Mouse (Mus musculus): ENCODE measurements around the gene Gm10762. TPM values are rescaled to one million over a fixed set of nuclear protein-coding genes. Genes with fewer than 3 reads are reported as not detected.
A peak's percentile ranks its signal among the peaks of the same experiment; 100 is the strongest.
"Not testable (repeated sequence)": the region's sequence is repeated elsewhere in the genome, so short reads cannot be mapped to it uniquely, and the experiment has no call there.

Gm10762 gene
- 10 to 100 TPM; 12.0 to 14.9 TPM for total RNA-seq (2021)

GRCm38 (mm10) chr2:128967661-128968441 is at the start of gene Gm10762:
Gene Gm10762, minus strand, starts transcription at chr2:128967725.
- DNase-seq: peak; percentile 85

- not testable (repeated sequence) for DNase-seq
Observed at GRCm38 (mm10) chr2:129008867-129009266, 41.3 kb upstream of the Gm10762 start.

- DNase-seq: no peak
Observed at GRCm38 (mm10) chr2:129006194-129006749, 38.7 kb upstream of the Gm10762 start.

- no peak for DNase-seq
Observed at GRCm38 (mm10) chr2:129004872-129005271, 37.3 kb upstream of the Gm10762 start.

GRCm38 (mm10) chr2:128984746-128985145 is 17.2 kb upstream of the Gm10762 start:
- DNase-seq: no peak

GRCm38 (mm10) chr2:128975572-128975971 is 8.0 kb upstream of the Gm10762 start:
- DNase-seq: no peak

GRCm38 (mm10) chr2:128972301-128972700 is 4.8 kb upstream of the Gm10762 start:
- DNase-seq: no peak

- DNase-seq: no peak
Observed at GRCm38 (mm10) chr2:128968475-128969083, 1.1 kb upstream of the Gm10762 start.

GRCm38 (mm10) chr2:128966641-128967580 is 614 bp downstream of the Gm10762 start, which contains the start of gene Zc3h6:
Gene Zc3h6, plus strand, starts transcription at chr2:128967402.
- peak; percentile 99 for DNase-seq

- DNase-seq: no peak
Observed at GRCm38 (mm10) chr2:128966236-128966635, 1.3 kb downstream of the Gm10762 start.

GRCm38 (mm10) chr2:128965505-128966105 is 1.9 kb downstream of the Gm10762 start:
- no peak for DNase-seq

GRCm38 (mm10) chr2:128954186-128954585 is 13.3 kb downstream of the Gm10762 start:
- no peak for DNase-seq

- DNase-seq: peak; percentile 43
Observed at GRCm38 (mm10) chr2:128947962-128948588, 19.4 kb downstream of the Gm10762 start.

- DNase-seq: peak; percentile 98
Observed at GRCm38 (mm10) chr2:128943538-128944528, 23.7 kb downstream of the Gm10762 start, which contains the start of gene Zc3h8. Gene Zc3h8, minus strand, starts transcription at chr2:128944077.

GRCm38 (mm10) chr2:128936256-128936655 is 31.3 kb downstream of the Gm10762 start:
- no peak for DNase-seq

- DNase-seq: no peak
Observed at GRCm38 (mm10) chr2:128930704-128931103, 36.8 kb downstream of the Gm10762 start.

GRCm38 (mm10) chr2:128928446-128928845 is 39.1 kb downstream of the Gm10762 start:
- DNase-seq: no peak

GRCm38 (mm10) chr2:128924799-128925198 is 42.7 kb downstream of the Gm10762 start:
- no peak for DNase-seq

Measured in heart, postnatal 4 days (tissue).